Mouse (Mus musculus) brain, embryonic 14.5 days (tissue): Measurements from ENCODE around the gene 1190007I07Rik. TPM values are rescaled to one million over a fixed set of nuclear protein-coding genes. Genes with fewer than 3 reads are reported as not detected.

Source experiments
- polyA plus RNA-seq: library from polyadenylated mRNA; depleted of rRNA; stranded (reverse); fragments of >200 nt; gene quantifications from 2 replicates; pipeline ENCODE4 v1.2.3, GENCODE M21; 2012; rRNA removed

Gene 1190007I07Rik
- polyA plus RNA-seq, 1 experiment = 33.1 TPM

Other genes starting within 250 kb of the 1190007I07Rik start
- not detected in 2 replicates for gene Gm1553, start 130.6 kb downstream of the 1190007I07Rik start, polyA plus RNA-seq
- gene Tdg, start 6.6 kb upstream of the 1190007I07Rik start, polyA plus RNA-seq = 117 and 137 TPM in 2 replicates
- gene Glt8d2, start 67.4 kb upstream of the 1190007I07Rik start, polyA plus RNA-seq = 1.8 TPM in 2 replicates
- 28.5 and 31.8 TPM in 2 replicates for gene Hcfc2, start 72.9 kb upstream of the 1190007I07Rik start, polyA plus RNA-seq
- 55.7 and 64.5 TPM in 2 replicates for gene Nfyb, start 140.9 kb upstream of the 1190007I07Rik start, polyA plus RNA-seq
- 105 and 115 TPM in 2 replicates for gene Txnrd1, start 210.7 kb upstream of the 1190007I07Rik start, polyA plus RNA-seq
- gene Eid3, start 243.4 kb upstream of the 1190007I07Rik start, polyA plus RNA-seq = 0.57 and 1.2 TPM in 2 replicates